Mouse (Mus musculus): ENCODE data around the gene Rccd1.

The Rccd1 gene

GRCm38 (mm10) chr7:80257706-80258105, 66.5 kb downstream of the Rccd1 start:
- no peak for DNase-seq (ENCODE audit: low spot score)

GRCm38 (mm10) chr7:80255981-80256380, 68.3 kb downstream of the Rccd1 start:
- no peak for DNase-seq (ENCODE audit: low spot score)

GRCm38 (mm10) chr7:80252886-80253285, 71.4 kb downstream of the Rccd1 start:
- peak; percentile 37 for DNase-seq (ENCODE audit: low spot score)

- no peak for DNase-seq (ENCODE audit: low spot score)
Measured at GRCm38 (mm10) chr7:80252437-80252836, 71.8 kb downstream of the Rccd1 start.

- no peak for DNase-seq (ENCODE audit: low spot score)
Measured at GRCm38 (mm10) chr7:80246859-80247258, 77.4 kb downstream of the Rccd1 start.

- peak; percentile 96 for DNase-seq (ENCODE audit: low spot score)
Measured at GRCm38 (mm10) chr7:80246148-80246721, 78.0 kb downstream of the Rccd1 start, which contains the start of gene Ttll13. Ttll13 (plus strand) TSS chr7:80246376.

- DNase-seq (ENCODE audit: low spot score) = no peak
Measured at GRCm38 (mm10) chr7:80244851-80245250, 79.4 kb downstream of the Rccd1 start.

Measured in c-Kit-positive CD71-positive TER-119-positive erythroid progenitor cells, embryonic 14.5 days (primary cell).